Mouse (Mus musculus): ENCODE measurements around the gene Aldh5a1.

Gene Aldh5a1

GRCm38 (mm10) chr13:24937108-24937838, at the start of gene Aldh5a1:
Aldh5a1 (minus strand) TSS chr13:24937661.
- in situ Hi-C loops (cut with MboI, MseI) = loop anchor here (5.0 kb wide), 2 partner anchors 50 to 180 kb away; no protein-coding TSS in a partner anchor

GRCm38 (mm10) chr13:24985435-24985834, 48.0 kb upstream of the Aldh5a1 start:
- in situ Hi-C loops (cut with MboI, MseI) = loop anchor here (5.0 kb wide), 1 partner anchor 48 kb away; the partner anchor contains the start of gene Aldh5a1 (in 2 of the 2)

- in situ Hi-C loops (cut with MboI, MseI) = no loop called here
Measured at GRCm38 (mm10) chr13:24981031-24981430, 43.6 kb upstream of the Aldh5a1 start.

- in situ Hi-C loops (cut with MboI, MseI) = loop anchor here in 1 of 2 experiments (10.0 kb wide), 1 partner anchor 873 kb away; no protein-coding TSS in a partner anchor
Measured at GRCm38 (mm10) chr13:24977820-24978342, 40.4 kb upstream of the Aldh5a1 start.

- in situ Hi-C loops (cut with MboI, MseI) = loop anchor here in 1 of 2 experiments (10.0 kb wide), 1 partner anchor 872 kb away; no protein-coding TSS in a partner anchor
Measured at GRCm38 (mm10) chr13:24976384-24976783, 38.9 kb upstream of the Aldh5a1 start.

- in situ Hi-C loops (cut with MboI, MseI) = loop anchor here in 1 of 2 experiments (10.0 kb wide), 1 partner anchor 867 kb away; no protein-coding TSS in a partner anchor
Measured at GRCm38 (mm10) chr13:24971776-24972175, 34.3 kb upstream of the Aldh5a1 start.

GRCm38 (mm10) chr13:24965846-24966201, 28.4 kb upstream of the Aldh5a1 start:
- in situ Hi-C loops (cut with MboI, MseI) = no loop called here

GRCm38 (mm10) chr13:24965130-24965845, 27.8 kb upstream of the Aldh5a1 start:
- in situ Hi-C loops (cut with MboI, MseI) = no loop called here

GRCm38 (mm10) chr13:24962119-24962518, 24.7 kb upstream of the Aldh5a1 start:
- in situ Hi-C loops (cut with MboI, MseI) = no loop called here

- in situ Hi-C loops (cut with MboI, MseI) = no loop called here
Measured at GRCm38 (mm10) chr13:24960084-24960483, 22.6 kb upstream of the Aldh5a1 start.

- in situ Hi-C loops (cut with MboI, MseI) = loop anchor here in 1 of 2 experiments (10.0 kb wide), 1 partner anchor 1284 kb away; no protein-coding TSS in a partner anchor
Measured at GRCm38 (mm10) chr13:24958671-24959070, 21.2 kb upstream of the Aldh5a1 start.

- in situ Hi-C loops (cut with MboI, MseI) = loop anchor here in 1 of 2 experiments (10.0 kb wide), 1 partner anchor 1281 kb away; no protein-coding TSS in a partner anchor
Measured at GRCm38 (mm10) chr13:24955500-24955899, 18.0 kb upstream of the Aldh5a1 start.

- in situ Hi-C loops (cut with MboI, MseI) = loop anchor here in 1 of 2 experiments (10.0 kb wide), 1 partner anchor 1280 kb away; no protein-coding TSS in a partner anchor
Measured at GRCm38 (mm10) chr13:24955091-24955490, 17.6 kb upstream of the Aldh5a1 start.

GRCm38 (mm10) chr13:24952659-24953058, 15.2 kb upstream of the Aldh5a1 start:
- in situ Hi-C loops (cut with MboI, MseI) = loop anchor here in 1 of 2 experiments (10.0 kb wide), 1 partner anchor 1278 kb away; no protein-coding TSS in a partner anchor

- in situ Hi-C loops (cut with MboI, MseI) = no loop called here
Measured at GRCm38 (mm10) chr13:24948870-24949269, 11.4 kb upstream of the Aldh5a1 start.

- in situ Hi-C loops (cut with MboI, MseI) = no loop called here
Measured at GRCm38 (mm10) chr13:24947158-24947557, 9.7 kb upstream of the Aldh5a1 start.

- in situ Hi-C loops (cut with MboI, MseI) = no loop called here
Measured at GRCm38 (mm10) chr13:24945567-24945966, 8.1 kb upstream of the Aldh5a1 start.

GRCm38 (mm10) chr13:24943303-24943702, 5.8 kb upstream of the Aldh5a1 start:
- in situ Hi-C loops (cut with MboI, MseI) = no loop called here

GRCm38 (mm10) chr13:24942512-24943282, 5.2 kb upstream of the Aldh5a1 start, which contains the start of gene Gpld1:
Gpld1 (plus strand) TSS chr13:24943152.
- in situ Hi-C loops (cut with MboI, MseI) = no loop called here

GRCm38 (mm10) chr13:24939472-24939871, 2.0 kb upstream of the Aldh5a1 start:
- in situ Hi-C loops (cut with MboI, MseI) = loop anchor here (5.0 kb wide), 2 partner anchors 48 to 178 kb away; no protein-coding TSS in a partner anchor

- in situ Hi-C loops (cut with MboI, MseI) = loop anchor here (5.0 kb wide), 2 partner anchors 49 to 179 kb away; no protein-coding TSS in a partner anchor
Measured at GRCm38 (mm10) chr13:24938683-24939082, 1.2 kb upstream of the Aldh5a1 start.
